Mouse (Mus musculus): Measurements from ENCODE around the gene Pik3r3. TPM values are rescaled to one million over a fixed set of nuclear protein-coding genes. Genes with fewer than 3 reads are reported as not detected.
A peak's percentile ranks its signal among the peaks of the same experiment; 100 is the strongest.

Pik3r3 gene
- polyA plus RNA-seq, 1 experiment from 2014 or later = 14.3 TPM

- 68% methylated on average over 3 of the region's 3 CpGs for WGBS
- DNase-seq (ENCODE audit: low spot score) = no peak
- H3K36me3 ChIP-seq (ENCODE audit: control insufficient read depth, insufficient read depth, low read length) = no peaks in the 10 kb centered on the region
- no peak overlapping the region for H3K27ac ChIP-seq (ENCODE audit: low read depth)
- no peaks in the 10 kb centered on the region for H3K27me3 ChIP-seq (replicated peaks; ENCODE audit: control insufficient read depth, insufficient read depth, low read length)
- H3K4me2 ChIP-seq (ENCODE audit: low read length) = no peak overlapping the region
- no peak for ATAC-seq (replicated peaks; ENCODE audit: low FRiP score, low TSS enrichment, low read depth)
- H3K9me3 ChIP-seq (ENCODE audit: control insufficient read depth, low read length) = no peaks in the 10 kb centered on the region
- H3K9ac ChIP-seq (ENCODE audit: low read length) = no peak overlapping the region
- H3K4me1 ChIP-seq (replicated peaks; ENCODE audit: control insufficient read depth, insufficient read depth, low read length) = peaks cover 4% of the 10 kb centered on the region
- no peak overlapping the region for H3K4me3 ChIP-seq (ENCODE audit: low read depth, low read length)
Measured at GRCm38 (mm10) chr4:116182079-116182478, 39.3 kb upstream of the Pik3r3 start.

DNA sequence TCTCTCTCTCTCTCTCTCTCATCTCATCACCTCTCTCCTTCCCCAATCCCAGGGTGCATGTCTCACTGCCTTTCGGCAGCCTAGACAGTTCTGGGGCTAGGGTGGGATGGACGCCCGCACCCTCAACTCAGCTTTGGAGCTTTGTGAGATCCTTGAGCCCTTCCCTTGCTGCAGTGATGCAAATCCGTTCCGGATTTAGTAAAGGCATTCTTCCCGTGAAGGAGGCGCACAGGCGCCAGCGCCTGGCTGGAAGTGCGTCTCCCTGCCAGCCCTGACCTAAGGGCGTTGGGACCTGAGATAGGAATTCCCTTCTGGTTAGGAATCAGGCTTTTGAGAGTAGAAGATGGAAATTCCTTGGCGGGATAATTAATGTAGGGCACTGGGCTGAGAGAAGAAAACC is 38.7 kb upstream of the Pik3r3 start:
- H3K4me1 ChIP-seq (replicated peaks; ENCODE audit: control insufficient read depth, insufficient read depth, low read length) = no peaks in the 10 kb centered on the region
- H3K27me3 ChIP-seq (replicated peaks; ENCODE audit: control insufficient read depth, insufficient read depth, low read length) = no peaks in the 10 kb centered on the region
- no peak overlapping the region for H3K4me3 ChIP-seq (ENCODE audit: low read depth, low read length)
- H3K36me3 ChIP-seq (ENCODE audit: control insufficient read depth, insufficient read depth, low read length) = no peaks in the 10 kb centered on the region
- peak overlapping the region; percentile 18 for H3K4me2 ChIP-seq (ENCODE audit: low read length)
- no peak for DNase-seq (ENCODE audit: low spot score)
- H3K9ac ChIP-seq (ENCODE audit: low read length) = no peak overlapping the region; the same call in 1 of the 2 replicates
- no peak for ATAC-seq (replicated peaks; ENCODE audit: low FRiP score, low TSS enrichment, low read depth)
- 17% methylated on average over 12 of the region's 12 CpGs for WGBS
- no peak overlapping the region for H3K27ac ChIP-seq (ENCODE audit: low read depth)
- no peaks in the 10 kb centered on the region for H3K9me3 ChIP-seq (ENCODE audit: control insufficient read depth, low read length)

DNA sequence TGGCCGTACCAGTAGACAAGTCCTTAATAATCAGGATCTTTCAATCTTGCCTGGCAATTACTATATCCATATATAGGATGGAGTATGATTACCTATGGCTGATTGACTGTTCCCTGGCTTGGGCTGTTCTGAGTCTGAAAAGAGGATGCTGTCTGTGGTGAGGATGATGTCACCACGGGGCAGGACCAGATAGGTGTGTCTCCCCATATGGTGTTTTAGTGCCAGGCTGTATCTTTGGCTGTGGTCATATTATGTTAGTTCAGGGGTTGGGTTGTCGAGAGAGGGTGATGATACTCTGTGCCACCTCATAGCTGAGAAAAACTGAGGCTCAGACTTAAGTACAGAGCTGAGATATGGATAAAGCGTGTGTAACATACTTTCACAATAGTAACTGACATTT is 36.3 kb upstream of the Pik3r3 start:
- no peak for ATAC-seq (replicated peaks; ENCODE audit: low FRiP score, low TSS enrichment, low read depth)
- H3K9me3 ChIP-seq (ENCODE audit: control insufficient read depth, low read length) = no peaks in the 10 kb centered on the region
- no peak for DNase-seq (ENCODE audit: low spot score)
- H3K27ac ChIP-seq (ENCODE audit: low read depth) = no peak overlapping the region
- H3K9ac ChIP-seq (ENCODE audit: low read length) = no peak overlapping the region
- H3K36me3 ChIP-seq (ENCODE audit: control insufficient read depth, insufficient read depth, low read length) = no peaks in the 10 kb centered on the region
- no peak overlapping the region for H3K4me2 ChIP-seq (ENCODE audit: low read length)
- no peaks in the 10 kb centered on the region for H3K4me1 ChIP-seq (replicated peaks; ENCODE audit: control insufficient read depth, insufficient read depth, low read length)
- no peak overlapping the region for H3K4me3 ChIP-seq (ENCODE audit: low read depth, low read length)
- H3K27me3 ChIP-seq (replicated peaks; ENCODE audit: control insufficient read depth, insufficient read depth, low read length) = no peaks in the 10 kb centered on the region
- 86% methylated on average over 4 of the region's 4 CpGs for WGBS

DNA sequence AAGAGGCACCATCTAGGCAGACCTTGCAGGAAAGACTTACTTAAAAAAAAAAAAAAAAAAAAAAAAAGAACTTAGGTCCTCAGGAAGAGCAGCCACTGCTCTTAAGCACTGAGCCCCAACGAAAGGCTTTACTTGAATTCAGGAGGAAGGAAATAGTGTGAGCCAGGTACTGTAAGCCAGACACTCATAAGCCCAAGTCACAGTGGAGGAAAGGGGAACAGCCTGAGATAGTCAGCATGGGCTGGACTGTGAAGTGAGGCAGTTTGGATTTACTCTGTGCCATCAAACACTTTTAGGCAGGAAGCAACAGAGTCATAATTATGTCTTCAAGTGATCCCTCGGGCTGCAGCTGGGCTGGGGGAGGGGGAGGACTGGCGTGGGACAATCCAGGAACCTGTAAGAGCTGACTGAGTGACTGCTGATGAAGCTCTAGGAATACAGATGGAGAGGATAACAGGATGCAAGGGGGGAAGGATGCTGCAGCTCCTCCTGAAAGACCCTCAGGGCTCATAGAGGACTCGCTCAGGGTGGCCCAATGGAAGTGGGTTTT is 29.1 kb upstream of the Pik3r3 start:
- Histone ChIP-seq H3K36me3 (ENCODE audit: control insufficient read depth, insufficient read depth, low read length) (no peaks in the 10 kb centered on the region), H3K9me3 (ENCODE audit: control insufficient read depth, low read length) (no peaks in the 10 kb centered on the region), H3K27ac (ENCODE audit: low read depth) (no peak overlapping the region), H3K4me1 (replicated peaks; ENCODE audit: control insufficient read depth, insufficient read depth, low read length) (no peaks in the 10 kb centered on the region), H3K4me3 (ENCODE audit: low read depth, low read length) (no peak overlapping the region), H3K4me2 (ENCODE audit: low read length) (no peak overlapping the region), H3K9ac (ENCODE audit: low read length) (no peak overlapping the region), H3K27me3 (replicated peaks; ENCODE audit: control insufficient read depth, insufficient read depth, low read length) (no peaks in the 10 kb centered on the region)
- DNase-seq (ENCODE audit: low spot score) = no peak
- no peak for ATAC-seq (replicated peaks; ENCODE audit: low FRiP score, low TSS enrichment, low read depth)
- 46% methylated on average over 4 of the region's 4 CpGs for WGBS

DNA sequence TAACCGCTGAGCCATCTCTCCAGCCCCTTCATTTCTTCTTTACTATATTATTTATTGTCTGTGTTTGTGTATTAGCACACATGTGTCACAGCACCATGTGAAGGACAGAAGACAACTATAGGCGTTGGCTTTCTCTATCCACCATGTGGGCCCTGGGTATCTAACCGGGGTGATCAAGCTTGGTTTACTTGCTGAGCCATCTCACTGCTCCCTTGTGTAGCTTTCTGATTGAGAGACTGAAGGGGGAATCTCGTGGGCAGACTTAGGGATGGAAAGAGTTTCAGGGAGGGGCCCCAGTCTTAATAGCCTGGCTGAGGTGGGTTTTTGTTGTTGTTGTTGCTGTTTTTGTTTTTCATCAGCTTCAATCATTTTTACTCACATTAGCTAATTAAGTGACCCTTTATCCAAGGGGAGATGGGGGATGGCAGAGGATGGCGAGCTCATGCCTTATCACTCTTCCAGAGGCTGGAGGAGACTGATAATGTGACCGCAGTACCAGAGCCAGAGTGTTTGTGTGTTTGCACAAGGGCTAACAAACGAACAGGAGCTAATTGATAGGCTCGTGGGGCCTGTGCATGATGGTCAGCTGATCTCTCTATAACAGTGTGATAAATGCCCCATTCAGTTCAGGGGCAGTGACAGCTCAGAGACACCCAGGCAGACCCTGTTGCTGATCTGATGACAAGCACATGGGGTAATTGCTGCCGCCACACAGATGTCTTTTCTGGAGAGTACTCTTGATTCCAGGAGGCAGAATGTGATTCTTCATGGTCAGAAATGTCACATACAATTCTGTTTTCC is 27.6 kb upstream of the Pik3r3 start:
- WGBS = 53% methylated on average over 9 of the region's 9 CpGs
- Histone ChIP-seq H3K4me3 (ENCODE audit: low read depth, low read length) (no peak overlapping the region), H3K27me3 (replicated peaks; ENCODE audit: control insufficient read depth, insufficient read depth, low read length) (no peaks in the 10 kb centered on the region), H3K9me3 (ENCODE audit: control insufficient read depth, low read length) (no peaks in the 10 kb centered on the region), H3K9ac (ENCODE audit: low read length) (no peak overlapping the region), H3K4me1 (replicated peaks; ENCODE audit: control insufficient read depth, insufficient read depth, low read length) (no peaks in the 10 kb centered on the region), H3K27ac (ENCODE audit: low read depth) (no peak overlapping the region), H3K36me3 (ENCODE audit: control insufficient read depth, insufficient read depth, low read length) (no peaks in the 10 kb centered on the region), H3K4me2 (ENCODE audit: low read length) (no peak overlapping the region)
- DNase-seq (ENCODE audit: low spot score) (no peak), ATAC-seq (replicated peaks; ENCODE audit: low FRiP score, low TSS enrichment, low read depth) (no peak)

DNA sequence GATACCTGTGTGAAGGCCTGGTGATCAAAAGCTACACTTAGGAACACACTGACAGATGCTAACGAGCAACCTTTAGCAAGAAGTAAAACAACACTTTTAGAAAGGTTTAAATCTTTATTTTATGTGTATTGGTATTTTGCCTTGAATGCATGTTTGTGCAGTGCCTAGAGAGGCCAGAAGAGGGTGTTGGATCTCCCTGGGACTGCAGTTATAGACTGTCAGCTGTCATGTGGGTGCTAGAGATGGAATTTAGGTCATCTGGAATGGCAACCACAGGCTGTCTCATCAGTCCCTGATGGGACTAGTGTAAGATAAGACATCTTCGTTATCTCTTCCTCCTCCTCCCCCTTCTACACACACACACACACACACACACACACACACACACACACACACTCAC is 23.0 kb upstream of the Pik3r3 start:
- no peak for DNase-seq (ENCODE audit: low spot score)
- Histone ChIP-seq H3K4me2 (ENCODE audit: low read length) (no peak overlapping the region), H3K4me3 (ENCODE audit: low read depth, low read length) (no peak overlapping the region), H3K9me3 (ENCODE audit: control insufficient read depth, low read length) (no peaks in the 10 kb centered on the region), H3K4me1 (replicated peaks; ENCODE audit: control insufficient read depth, insufficient read depth, low read length) (no peaks in the 10 kb centered on the region), H3K36me3 (ENCODE audit: control insufficient read depth, insufficient read depth, low read length) (no peaks in the 10 kb centered on the region), H3K27me3 (replicated peaks; ENCODE audit: control insufficient read depth, insufficient read depth, low read length) (no peaks in the 10 kb centered on the region), H3K9ac (ENCODE audit: low read length) (no peak overlapping the region), H3K27ac (ENCODE audit: low read depth) (no peak overlapping the region)
- no peak for ATAC-seq (replicated peaks; ENCODE audit: low FRiP score, low TSS enrichment, low read depth)
- 88% methylated on average over 2 of the region's 2 CpGs for WGBS

DNA sequence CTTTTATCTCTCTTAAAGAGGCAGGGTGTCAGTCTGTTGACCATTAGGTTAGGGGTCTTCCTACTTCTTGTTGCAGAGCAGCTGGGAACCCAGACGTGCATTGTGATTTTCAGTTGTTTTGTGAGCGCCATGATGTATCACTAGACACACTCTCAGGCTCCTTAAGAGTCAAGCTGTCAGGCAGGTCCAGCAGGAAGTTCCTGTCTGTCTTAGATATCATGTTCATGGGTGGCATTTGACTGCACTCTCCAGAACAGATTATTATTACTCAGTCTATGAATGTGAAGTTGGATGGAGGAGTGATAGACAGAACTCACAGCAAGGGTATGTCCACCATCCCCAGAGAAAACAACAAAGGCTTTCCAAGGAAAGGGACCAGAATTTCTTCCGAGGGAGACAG is 17.0 kb upstream of the Pik3r3 start:
- Histone ChIP-seq H3K9ac (ENCODE audit: low read length) (no peak overlapping the region), H3K27ac (ENCODE audit: low read depth) (no peak overlapping the region), H3K27me3 (replicated peaks; ENCODE audit: control insufficient read depth, insufficient read depth, low read length) (no peaks in the 10 kb centered on the region), H3K9me3 (ENCODE audit: control insufficient read depth, low read length) (no peaks in the 10 kb centered on the region), H3K36me3 (ENCODE audit: control insufficient read depth, insufficient read depth, low read length) (no peaks in the 10 kb centered on the region), H3K4me2 (ENCODE audit: low read length) (no peak overlapping the region), H3K4me3 (ENCODE audit: low read depth, low read length) (no peak overlapping the region), H3K4me1 (replicated peaks; ENCODE audit: control insufficient read depth, insufficient read depth, low read length) (no peaks in the 10 kb centered on the region)
- ATAC-seq (replicated peaks; ENCODE audit: low FRiP score, low TSS enrichment, low read depth) (no peak), DNase-seq (ENCODE audit: low spot score) (no peak)
- 69% methylated on average over 3 of the region's 3 CpGs for WGBS

- no peaks in the 10 kb centered on the region for H3K36me3 ChIP-seq (ENCODE audit: control insufficient read depth, insufficient read depth, low read length)
- no peaks in the 10 kb centered on the region for H3K27me3 ChIP-seq (replicated peaks; ENCODE audit: control insufficient read depth, insufficient read depth, low read length)
- H3K9ac ChIP-seq (ENCODE audit: low read length) = no peak overlapping the region
- H3K9me3 ChIP-seq (ENCODE audit: control insufficient read depth, low read length) = no peaks in the 10 kb centered on the region
- 66% methylated on average over 4 of the region's 4 CpGs for WGBS
- no peak overlapping the region for H3K4me3 ChIP-seq (ENCODE audit: low read depth, low read length)
- DNase-seq (ENCODE audit: low spot score) (no peak), ATAC-seq (replicated peaks; ENCODE audit: low FRiP score, low TSS enrichment, low read depth) (no peak)
- H3K4me1 ChIP-seq (replicated peaks; ENCODE audit: control insufficient read depth, insufficient read depth, low read length) = no peaks in the 10 kb centered on the region
- H3K4me2 ChIP-seq (ENCODE audit: low read length) = no peak overlapping the region
- H3K27ac ChIP-seq (ENCODE audit: low read depth) = no peak overlapping the region
Measured at GRCm38 (mm10) chr4:116206531-116206930, 14.9 kb upstream of the Pik3r3 start.

DNA sequence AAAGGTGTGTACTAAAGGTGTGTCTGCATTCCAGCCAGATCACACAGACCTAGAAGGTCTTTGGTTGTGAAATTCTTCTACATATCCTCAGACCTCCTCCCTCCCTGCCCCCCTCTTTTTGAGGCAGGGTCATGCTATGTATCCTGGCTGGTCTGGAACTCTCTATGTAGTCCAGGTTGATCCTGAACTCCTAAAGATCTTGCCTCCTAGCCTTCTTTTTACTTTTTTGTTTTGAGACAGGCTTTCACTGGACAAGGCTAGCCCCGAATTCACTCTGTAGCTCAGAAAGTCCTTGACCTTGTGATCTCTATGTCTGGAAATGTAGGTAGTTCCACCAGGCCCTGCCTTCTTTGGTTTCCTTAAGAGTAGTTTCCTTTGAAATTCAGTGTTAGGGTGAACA is 12.5 kb upstream of the Pik3r3 start:
- Histone ChIP-seq H3K9ac (ENCODE audit: low read length) (no peak overlapping the region), H3K4me1 (replicated peaks; ENCODE audit: control insufficient read depth, insufficient read depth, low read length) (no peaks in the 10 kb centered on the region), H3K27me3 (replicated peaks; ENCODE audit: control insufficient read depth, insufficient read depth, low read length) (no peaks in the 10 kb centered on the region), H3K9me3 (ENCODE audit: control insufficient read depth, low read length) (no peaks in the 10 kb centered on the region), H3K27ac (ENCODE audit: low read depth) (no peak overlapping the region), H3K36me3 (ENCODE audit: control insufficient read depth, insufficient read depth, low read length) (no peaks in the 10 kb centered on the region), H3K4me3 (ENCODE audit: low read depth, low read length) (no peak overlapping the region), H3K4me2 (ENCODE audit: low read length) (no peak overlapping the region)
- ATAC-seq (replicated peaks; ENCODE audit: low FRiP score, low TSS enrichment, low read depth) = no peak
- no peak for DNase-seq (ENCODE audit: low spot score)
- WGBS = 80% methylated on average over 1 of the region's 1 CpGs

All from intestine, embryonic 14.5 days (tissue).